Mouse (Mus musculus): ENCODE data around the gene Scd3.
"Not testable (repeated sequence)": the region's sequence is repeated elsewhere in the genome, so short reads cannot be mapped to it uniquely, and the experiment has no call there.

The Scd3 gene

DNA sequence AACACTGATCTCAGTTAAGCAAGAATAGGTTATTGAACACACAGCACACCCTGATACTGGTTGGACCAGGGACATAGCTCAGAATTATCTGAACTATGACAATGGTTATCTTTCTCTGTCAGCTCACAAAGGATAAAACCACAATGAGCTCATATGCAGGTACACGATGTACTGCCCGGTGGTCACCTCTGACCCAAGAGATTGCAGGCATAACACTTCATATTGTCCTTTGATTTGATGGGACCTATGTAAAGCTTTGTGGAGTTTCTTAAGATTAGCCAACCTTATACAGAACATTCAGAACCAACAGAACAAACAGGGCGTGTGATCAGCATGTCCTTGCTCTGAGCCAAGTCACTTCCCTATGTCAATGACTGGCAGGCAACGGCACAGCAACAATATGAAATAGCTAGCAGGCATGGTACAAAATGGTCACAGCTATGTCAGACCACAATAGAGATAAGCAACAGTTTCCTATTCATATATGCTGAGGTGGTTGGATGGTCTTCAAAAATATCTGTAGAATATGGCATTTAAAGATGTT lies 28.6 kb downstream of the Scd3 start:
- DNase-seq (ENCODE audit: low read depth in 1 of 2, low spot score in 2 of 2), result no peak

DNA sequence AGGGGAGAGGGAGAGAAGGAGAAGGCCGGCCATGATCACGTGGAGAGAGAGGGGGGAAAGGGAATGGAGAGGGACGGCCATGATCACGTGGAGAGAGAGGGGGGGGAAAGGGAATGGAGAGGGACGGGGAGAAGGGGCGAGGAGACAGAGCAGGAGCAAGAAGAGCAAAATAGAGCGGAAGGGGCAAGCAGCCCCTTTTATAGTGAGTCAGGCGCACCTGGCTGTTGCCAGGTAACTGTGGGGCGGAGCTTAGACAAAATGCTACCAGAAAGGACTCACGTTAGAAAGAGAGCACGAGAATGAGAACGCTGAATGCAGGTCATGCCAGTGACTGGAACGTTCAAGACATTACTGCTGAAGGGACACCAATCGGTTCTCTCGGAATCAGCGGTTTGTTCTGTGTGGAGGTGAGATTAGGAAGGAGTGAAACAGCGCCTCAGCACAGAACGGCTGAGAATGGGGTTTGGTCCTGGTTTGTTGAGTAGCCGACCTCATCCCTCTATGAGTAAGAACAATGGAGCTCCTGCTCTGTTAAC lies 34.5 kb downstream of the Scd3 start:
- no peak for DNase-seq (ENCODE audit: low read depth in 1 of 2, low spot score in 2 of 2)

GRCm38 (mm10) chr19:44238906-44239305 lies 35.8 kb downstream of the Scd3 start:
- DNase-seq (ENCODE audit: low read depth in 1 of 2, low spot score in 2 of 2), result no peak

DNA sequence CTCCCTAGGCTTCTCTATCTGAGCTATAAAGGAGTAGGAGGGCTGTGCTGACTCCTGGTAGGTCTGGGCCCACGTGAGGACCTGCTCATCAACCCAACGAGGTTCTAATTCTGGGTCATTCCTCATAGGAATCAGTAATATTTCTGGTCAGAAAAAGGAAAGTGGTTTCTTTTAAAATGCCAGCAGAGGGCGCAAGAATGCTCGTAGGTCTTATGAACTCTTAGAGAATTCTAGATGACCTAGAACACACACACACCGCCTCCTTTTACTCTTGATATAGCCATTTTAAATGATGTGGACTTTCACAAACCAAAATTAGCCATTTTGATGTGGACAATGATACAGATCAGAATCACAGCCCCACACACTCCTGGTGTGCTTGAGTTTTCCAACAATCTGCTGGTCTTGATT lies 42.7 kb downstream of the Scd3 start:
- no peak for DNase-seq (ENCODE audit: low read depth in 1 of 2, low spot score in 2 of 2)

DNA sequence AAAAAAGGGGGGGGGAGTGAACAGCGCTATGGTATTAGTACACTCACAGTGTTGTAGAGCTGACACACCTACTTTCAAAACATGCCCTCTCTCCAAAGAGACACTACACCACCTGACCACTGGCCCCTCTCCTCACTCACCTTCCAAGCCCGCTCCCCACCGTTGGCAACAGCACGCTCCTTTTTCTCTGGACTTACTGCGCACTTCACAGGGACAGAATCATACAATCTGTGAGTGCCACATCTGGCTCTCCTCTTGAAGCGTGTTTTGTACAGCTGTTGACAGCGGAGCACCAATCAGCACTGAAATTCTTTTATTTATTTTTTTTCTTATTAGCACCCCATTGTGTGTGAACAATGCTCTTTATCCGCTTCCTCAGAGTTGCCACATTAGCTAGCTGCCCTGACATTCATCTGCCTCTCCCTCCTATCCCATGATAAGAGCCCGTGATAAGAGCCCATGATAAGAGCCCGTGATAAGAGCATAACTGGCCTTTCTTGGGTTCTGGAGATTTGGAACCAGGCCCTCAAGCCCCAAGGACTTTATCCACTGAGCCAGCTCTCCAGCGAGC lies 43.4 kb downstream of the Scd3 start:
- DNase-seq (ENCODE audit: low read depth in 1 of 2, low spot score in 2 of 2), result no peak

DNA sequence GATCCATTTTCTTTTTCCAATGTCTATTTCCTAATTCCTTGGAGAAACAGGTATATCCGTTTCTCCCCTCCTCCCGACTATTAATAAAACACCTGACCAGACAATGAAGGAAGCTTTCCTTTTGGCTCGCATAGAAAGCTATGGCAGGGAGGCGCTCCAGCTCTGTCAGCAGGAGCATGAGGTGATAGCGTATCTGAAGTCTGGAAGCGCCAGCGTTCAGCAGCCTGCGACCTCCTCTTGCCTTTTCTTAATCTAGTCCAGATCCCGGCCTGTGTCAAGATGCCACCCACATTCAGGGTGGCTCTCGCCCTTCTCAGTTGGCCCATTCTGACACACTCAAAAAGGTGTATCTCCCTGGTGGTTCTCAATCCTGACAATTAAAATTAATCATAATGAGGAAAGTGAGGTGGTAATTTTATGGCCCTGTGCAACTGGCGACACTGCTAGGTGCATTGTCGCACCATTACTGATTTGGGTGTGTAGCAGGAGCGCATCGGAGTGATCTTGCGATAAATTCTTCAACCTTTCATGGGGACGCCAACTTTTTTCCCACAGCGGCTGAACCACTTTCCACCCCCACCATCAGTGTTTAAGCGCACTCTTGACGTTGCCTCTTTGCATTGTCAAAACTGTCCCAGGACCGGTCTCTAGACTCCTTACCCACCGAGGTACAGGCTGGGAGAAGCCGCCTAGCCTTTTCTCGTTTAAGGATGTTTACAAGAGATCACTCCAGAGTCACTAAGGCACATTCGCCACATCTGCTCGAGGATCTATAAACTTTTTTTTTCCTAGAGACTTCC lies 44.4 kb downstream of the Scd3 start:
- DNase-seq (ENCODE audit: low read depth in 1 of 2, low spot score in 2 of 2), result no peak

DNA sequence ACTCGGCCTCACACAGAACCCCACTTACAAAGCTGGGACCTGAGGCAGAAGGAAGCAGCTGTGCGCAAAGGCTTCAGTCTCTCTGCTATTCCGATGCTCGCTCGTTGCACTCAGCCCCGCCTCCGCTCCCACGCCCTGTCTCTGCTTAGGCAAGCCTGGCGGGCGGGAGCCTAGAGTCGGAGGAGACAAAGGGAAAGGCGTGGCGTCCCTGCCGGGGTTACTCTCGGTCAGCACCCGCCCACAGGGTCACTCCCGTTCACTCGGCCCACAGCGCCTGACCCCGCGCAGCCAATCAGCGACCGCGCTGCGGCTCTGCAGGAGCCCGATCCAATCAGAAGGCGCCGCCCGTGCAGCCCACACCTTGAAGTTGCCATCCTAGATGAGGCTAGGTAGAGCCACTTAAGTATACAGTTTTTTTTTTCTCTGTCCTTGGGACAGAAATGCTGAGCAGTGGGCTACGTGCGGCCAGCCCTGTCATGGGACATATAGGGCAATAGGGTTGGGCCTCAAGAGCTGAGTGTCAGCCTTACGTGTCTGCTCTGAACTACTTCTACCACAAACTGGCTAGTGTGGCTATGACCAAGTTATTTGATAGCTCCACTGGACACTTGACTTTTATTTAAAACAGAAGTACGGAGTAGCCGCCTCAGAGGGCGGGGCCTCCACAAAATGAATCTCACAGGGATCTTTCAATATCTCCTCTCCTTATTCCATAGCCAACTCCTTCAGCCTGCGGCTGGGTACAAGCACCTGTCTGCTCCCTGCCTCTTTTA lies 45.2 kb downstream of the Scd3 start:
- peak; percentile 89 to 90 for DNase-seq (ENCODE audit: low read depth in 1 of 2, low spot score in 2 of 2)

- no peak for DNase-seq (ENCODE audit: low read depth in 1 of 2, low spot score in 2 of 2)
Observed at GRCm38 (mm10) chr19:44248854-44249351, 45.8 kb downstream of the Scd3 start.

GRCm38 (mm10) chr19:44251138-44251537 lies 48.1 kb downstream of the Scd3 start:
- not testable (repeated sequence) for DNase-seq (ENCODE audit: low read depth in 1 of 2, low spot score in 2 of 2)

DNA sequence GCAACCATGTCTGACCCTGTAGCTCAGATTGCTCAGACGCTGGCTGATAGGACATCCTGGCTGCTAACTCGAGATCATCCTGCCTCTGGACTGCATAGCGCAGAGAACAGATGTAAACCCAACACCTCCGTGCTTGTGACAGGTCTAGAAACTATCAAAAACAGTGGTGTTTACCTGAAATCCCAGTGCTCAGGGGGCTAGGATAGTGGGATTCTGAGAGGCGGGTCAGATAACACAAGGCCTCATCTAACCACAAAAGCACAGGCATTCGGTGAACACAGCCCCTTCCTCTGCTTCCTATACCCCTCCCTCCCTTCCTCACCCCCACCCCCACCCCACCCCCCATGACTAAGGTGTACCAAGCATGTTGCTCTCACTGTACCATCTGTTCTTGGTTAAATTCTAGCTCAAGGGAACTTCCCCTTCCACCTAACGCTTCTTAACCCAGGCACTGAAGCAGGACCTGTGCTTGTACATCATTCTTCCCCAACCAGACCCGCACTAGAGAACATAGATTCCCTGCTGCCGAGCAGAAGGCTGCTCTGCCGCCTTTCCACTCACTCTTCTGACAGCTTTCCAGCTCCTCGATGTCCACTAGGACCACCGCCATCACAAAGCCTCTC lies 49.0 kb downstream of the Scd3 start:
- DNase-seq (ENCODE audit: low read depth in 1 of 2, low spot score in 2 of 2), result no peak

DNA sequence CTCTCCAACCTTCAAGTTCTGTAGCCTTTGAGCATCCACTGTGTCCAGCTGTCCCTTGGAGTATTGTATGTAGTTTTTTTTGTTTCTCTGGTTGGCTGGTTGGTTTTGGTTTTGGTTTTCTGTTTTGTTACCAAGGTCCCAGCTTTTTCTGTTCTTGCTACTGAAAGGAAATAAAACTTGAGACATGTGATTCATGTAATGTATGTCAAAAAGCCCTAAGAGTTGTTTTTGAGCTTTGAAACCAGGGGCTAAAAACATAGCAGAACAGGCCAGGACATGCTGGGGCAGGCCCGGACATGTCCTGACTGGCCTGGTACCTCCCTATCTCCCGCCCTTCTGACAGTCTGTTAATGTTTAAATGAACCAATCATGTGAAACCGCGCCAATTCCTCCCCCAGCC lies 51.0 kb downstream of the Scd3 start:
- not testable (repeated sequence) for DNase-seq (ENCODE audit: low read depth in 1 of 2, low spot score in 2 of 2)

- DNase-seq (ENCODE audit: low read depth in 1 of 2, low spot score in 2 of 2), result no peak
Observed at GRCm38 (mm10) chr19:44257377-44257966, 54.4 kb downstream of the Scd3 start.

DNA sequence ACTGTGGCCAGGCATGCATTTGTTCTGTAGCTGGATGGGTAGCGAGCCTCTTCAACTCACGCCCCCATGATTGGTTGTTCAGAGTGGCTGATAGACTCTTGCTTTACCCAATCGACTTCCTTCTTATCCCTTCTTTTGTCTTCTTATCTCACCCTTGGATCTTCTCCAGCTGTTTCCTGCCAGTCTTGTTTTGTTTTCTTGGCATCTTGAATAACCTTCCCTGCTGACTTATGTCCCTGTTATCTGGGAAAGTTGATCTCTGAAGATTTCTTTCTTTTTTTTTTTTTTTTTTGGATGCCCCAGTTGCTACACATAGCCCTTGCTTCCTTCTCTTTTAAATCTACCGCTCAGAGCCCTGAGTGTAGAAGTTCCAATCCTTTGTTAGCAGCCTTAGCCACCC lies 56.4 kb downstream of the Scd3 start:
- no peak for DNase-seq (ENCODE audit: low read depth in 1 of 2, low spot score in 2 of 2)

DNA sequence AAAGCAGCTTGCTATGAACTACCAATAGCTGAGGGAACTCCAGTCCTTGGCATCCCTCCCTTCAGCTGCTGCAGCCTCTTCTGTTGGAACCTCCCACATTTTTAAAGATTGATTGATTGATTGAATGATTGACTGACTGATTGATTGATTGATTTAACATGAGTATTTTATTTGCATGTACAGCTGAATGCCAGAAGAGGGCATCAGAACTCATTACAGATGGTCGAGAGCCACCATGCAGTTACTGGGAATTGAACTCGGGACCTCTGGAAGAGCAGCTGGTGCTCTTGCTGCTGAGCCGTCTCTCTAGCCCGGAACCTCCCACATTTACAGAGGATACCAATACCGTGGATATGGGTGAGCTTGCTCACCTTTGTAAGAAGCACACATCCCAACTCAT lies 57.4 kb downstream of the Scd3 start:
- no peak for DNase-seq (ENCODE audit: low read depth in 1 of 2, low spot score in 2 of 2)

DNA sequence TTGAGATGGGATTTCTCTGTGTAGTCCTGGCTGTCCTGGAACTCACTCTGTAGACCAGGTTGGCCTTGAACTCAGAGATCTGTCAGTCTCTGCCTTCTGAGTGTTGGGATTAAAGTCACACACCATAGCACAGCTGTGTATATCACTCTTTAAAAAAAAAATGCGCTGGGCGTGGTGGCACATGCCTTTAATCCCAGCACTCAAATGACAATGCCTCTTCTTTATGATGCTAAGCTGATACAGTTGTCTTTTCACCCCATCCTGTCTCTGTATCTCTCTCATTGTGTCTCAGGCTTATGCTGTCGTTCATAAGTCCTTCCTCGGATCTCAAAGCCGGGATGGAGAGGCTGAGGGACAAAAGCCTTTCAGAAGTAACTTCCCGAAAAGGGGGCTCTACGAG lies 58.7 kb downstream of the Scd3 start:
- no peak for DNase-seq (ENCODE audit: low read depth in 1 of 2, low spot score in 2 of 2)

GRCm38 (mm10) chr19:44263581-44263980 lies 60.5 kb downstream of the Scd3 start:
- DNase-seq (ENCODE audit: low read depth in 1 of 2, low spot score in 2 of 2), result no peak

- no peak for DNase-seq (ENCODE audit: low read depth in 1 of 2, low spot score in 2 of 2)
Observed at GRCm38 (mm10) chr19:44264226-44264625, 61.2 kb downstream of the Scd3 start.

DNA sequence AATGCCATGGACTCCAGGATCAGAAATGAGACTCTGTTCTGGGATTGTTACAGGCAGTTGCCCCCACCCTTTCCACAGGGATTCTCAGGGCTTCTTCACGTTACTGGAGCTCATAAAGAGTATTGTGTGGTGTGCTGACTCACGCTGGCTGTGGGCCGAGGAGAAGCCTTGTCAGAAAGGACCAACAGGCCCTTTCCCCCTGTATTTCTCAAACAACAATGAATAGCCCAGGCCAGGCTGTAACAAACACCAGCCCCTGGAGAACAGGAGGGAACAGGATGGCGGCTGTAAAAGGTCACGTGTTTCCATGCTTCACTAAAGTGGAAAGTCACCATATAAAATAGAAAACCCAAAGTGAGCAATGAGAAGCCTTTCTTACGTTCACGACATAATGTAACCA lies 62.2 kb downstream of the Scd3 start:
- no peak for DNase-seq (ENCODE audit: low read depth in 1 of 2, low spot score in 2 of 2)

DNA sequence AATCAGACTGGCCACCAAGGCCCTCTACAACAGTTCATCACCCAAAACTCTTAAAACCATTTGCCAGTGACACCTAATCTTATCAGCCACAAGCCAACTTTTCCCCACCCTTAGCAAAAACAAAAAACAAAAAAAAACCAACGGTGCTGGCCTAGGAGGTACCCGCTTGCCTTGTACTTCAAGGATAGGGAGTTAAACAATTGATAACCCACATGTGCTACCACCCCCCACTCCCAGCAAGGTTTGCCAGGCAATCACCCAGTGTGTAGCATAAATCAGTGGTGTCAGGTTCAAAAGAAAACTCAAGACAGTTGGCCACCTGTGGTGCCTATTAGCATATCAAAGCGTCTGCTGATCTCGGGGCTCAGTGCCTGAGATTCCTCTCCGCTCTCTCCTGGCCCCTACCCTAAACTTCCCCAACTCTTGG lies 62.9 kb downstream of the Scd3 start:
- DNase-seq (ENCODE audit: low read depth in 1 of 2, low spot score in 2 of 2), result no peak

DNA sequence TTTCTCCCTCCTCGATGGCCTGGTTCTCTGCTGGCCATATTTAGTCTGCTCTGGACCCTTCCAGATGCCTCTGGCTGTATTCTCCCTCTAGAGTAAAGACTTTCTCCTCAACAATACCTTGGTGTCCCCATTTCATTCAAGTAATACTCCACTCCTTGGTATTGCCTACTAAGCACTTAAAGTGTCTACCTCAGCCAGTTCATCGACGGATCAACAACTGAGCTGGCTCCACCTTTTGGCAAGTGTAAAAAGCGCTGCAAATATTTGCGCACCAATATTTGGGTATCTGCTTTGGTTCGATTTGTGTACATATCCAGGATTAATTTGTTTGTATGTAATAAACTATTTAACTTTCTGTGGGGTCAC lies 63.4 kb downstream of the Scd3 start:
- DNase-seq (ENCODE audit: low read depth in 1 of 2, low spot score in 2 of 2), result no peak
